Mouse (Mus musculus): ENCODE results near the gene Tmprss6. TPM values are rescaled to one million over a fixed set of nuclear protein-coding genes. Genes with fewer than 3 reads are reported as not detected.
A peak's percentile ranks its signal among the peaks of the same experiment; 100 is the strongest.

Tmprss6 gene
- polyA plus RNA-seq, 1 experiment = 0.39 TPM

DNA sequence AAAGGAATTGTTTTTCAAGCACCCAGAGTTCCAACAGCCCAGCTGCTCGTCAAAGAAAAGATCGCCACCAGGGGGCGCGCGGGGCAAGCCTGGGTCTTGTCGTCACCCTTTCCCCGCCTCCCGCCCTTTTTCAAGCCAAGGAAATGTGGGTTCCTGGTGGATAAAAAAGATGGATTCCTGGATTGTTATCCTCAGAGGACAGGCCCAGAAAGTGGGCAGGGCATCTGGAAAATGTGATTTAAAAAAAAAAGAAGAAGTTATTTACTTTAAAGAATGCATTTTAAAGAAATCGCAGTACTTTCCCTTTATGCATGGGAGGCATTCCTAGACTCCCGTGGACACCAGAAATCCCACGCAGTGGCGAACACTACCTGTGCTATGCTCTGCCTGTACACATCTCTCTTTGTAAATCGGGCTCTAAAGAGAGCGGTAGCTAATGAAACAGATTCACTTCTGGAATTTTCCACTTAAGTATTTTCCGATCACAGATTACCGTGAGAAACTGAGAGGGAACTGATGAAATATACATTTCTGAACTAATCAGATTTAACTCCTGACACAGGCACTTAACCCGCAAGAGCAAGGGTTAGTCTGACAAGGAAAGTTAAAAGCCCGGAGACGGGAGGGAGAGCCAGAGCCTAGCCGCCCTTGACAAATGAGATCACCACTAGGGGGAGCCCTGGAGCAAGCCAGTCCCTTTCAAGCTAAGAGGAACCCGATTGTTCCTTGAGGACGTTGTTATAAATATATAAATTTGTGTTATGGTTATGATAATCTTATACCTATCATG lies 20.5 kb downstream of the Tmprss6 start:
- TF ChIP-seq CTCF (IDR thresholded peaks at IDR 0.05; ENCODE audit: borderline replicate concordance, control insufficient read depth, extremely low read depth, insufficient read depth, low read length, poor library complexity) = peak; percentile 93
- TF ChIP-seq POLR2A (IDR thresholded peaks at IDR 0.05; ENCODE audit: control insufficient read depth, extremely low read depth, insufficient read depth, low read length, poor library complexity) = no peak
- DNase-seq = peak; percentile 91
- no peak overlapping the region; the same call in 1 of the 2 replicates for H3K4me3 ChIP-seq (ENCODE audit: control insufficient read depth, insufficient read depth, low read length)
- H3K36me3 ChIP-seq (ENCODE audit: control insufficient read depth, insufficient read depth, low read length) = no peaks in the 10 kb centered on the region
- H3K27me3 ChIP-seq (ENCODE audit: control insufficient read depth, insufficient read depth, low read length) = no peaks in the 10 kb centered on the region
- peak overlapping the region; percentile 51; the same call in 1 of the 2 replicates for H3K27ac ChIP-seq (ENCODE audit: control insufficient read depth, insufficient read depth, low read length)
- under 1% methylated on average over 22 of the region's 22 CpGs for WGBS
- peaks cover 18% of the 10 kb centered on the region for H3K4me1 ChIP-seq (replicated peaks; ENCODE audit: control insufficient read depth, insufficient read depth, low read length)

DNA sequence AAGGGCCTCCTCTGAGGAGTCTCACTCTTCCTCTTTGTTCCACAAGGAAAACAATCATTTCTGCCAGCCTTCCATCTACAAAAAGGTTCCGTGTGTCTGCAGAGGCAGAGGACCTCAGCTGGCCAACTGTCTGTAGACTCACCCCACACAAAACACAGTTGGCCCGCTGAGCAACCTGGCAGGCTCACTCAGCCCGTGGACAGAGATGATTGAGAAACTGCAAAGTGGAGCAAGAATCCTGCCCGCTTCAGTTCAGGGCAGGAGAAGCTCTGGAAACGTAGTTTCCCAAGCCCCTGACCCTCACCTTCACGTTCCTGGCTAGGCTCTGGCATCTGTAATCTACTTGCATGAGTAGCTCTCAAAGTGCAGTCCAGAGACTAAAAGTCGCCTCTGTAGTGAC lies 21.3 kb downstream of the Tmprss6 start:
- TF ChIP-seq CTCF (IDR thresholded peaks at IDR 0.05; ENCODE audit: borderline replicate concordance, control insufficient read depth, extremely low read depth, insufficient read depth, low read length, poor library complexity) (no peak), POLR2A (IDR thresholded peaks at IDR 0.05; ENCODE audit: control insufficient read depth, extremely low read depth, insufficient read depth, low read length, poor library complexity) (no peak)
- H3K36me3 ChIP-seq (ENCODE audit: control insufficient read depth, insufficient read depth, low read length) = no peaks in the 10 kb centered on the region
- H3K4me1 ChIP-seq (replicated peaks; ENCODE audit: control insufficient read depth, insufficient read depth, low read length) = peaks cover 18% of the 10 kb centered on the region
- H3K4me3 ChIP-seq (ENCODE audit: control insufficient read depth, insufficient read depth, low read length) = no peak overlapping the region
- H3K27ac ChIP-seq (ENCODE audit: control insufficient read depth, insufficient read depth, low read length) = no peak overlapping the region
- WGBS = 70% methylated on average over 7 of the region's 7 CpGs
- H3K27me3 ChIP-seq (ENCODE audit: control insufficient read depth, insufficient read depth, low read length) = no peaks in the 10 kb centered on the region
- no peak for DNase-seq

DNA sequence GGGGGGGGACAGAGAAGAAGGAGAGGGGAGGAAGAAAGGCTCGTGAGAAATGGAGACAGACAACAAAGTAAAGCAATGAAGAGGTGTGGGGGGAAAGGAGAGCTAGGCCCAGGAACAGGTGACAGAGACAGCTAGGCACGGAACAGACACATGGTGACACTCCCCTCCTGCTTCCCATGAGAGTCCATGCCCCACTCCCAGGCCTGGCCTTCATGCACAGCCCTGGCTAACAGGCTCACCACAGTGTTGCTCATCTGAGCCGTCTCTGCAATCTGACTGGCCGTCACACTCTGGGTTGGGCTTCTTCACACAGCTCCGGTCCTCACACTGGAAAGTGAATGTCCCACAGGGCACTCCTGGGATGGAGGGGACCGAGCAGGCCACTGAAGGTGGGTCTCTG lies 24.6 kb downstream of the Tmprss6 start:
- H3K4me3 ChIP-seq (ENCODE audit: control insufficient read depth, insufficient read depth, low read length) = no peak overlapping the region
- H3K4me1 ChIP-seq (replicated peaks; ENCODE audit: control insufficient read depth, insufficient read depth, low read length) = peaks cover 9% of the 10 kb centered on the region
- WGBS = 94% methylated on average over 6 of the region's 6 CpGs
- no peak overlapping the region for H3K27ac ChIP-seq (ENCODE audit: control insufficient read depth, insufficient read depth, low read length)
- no peaks in the 10 kb centered on the region for H3K27me3 ChIP-seq (ENCODE audit: control insufficient read depth, insufficient read depth, low read length)
- H3K36me3 ChIP-seq (ENCODE audit: control insufficient read depth, insufficient read depth, low read length) = no peaks in the 10 kb centered on the region
- no peak for TF ChIP-seq CTCF (IDR thresholded peaks at IDR 0.05; ENCODE audit: borderline replicate concordance, control insufficient read depth, extremely low read depth, insufficient read depth, low read length, poor library complexity)
- TF ChIP-seq POLR2A (IDR thresholded peaks at IDR 0.05; ENCODE audit: control insufficient read depth, extremely low read depth, insufficient read depth, low read length, poor library complexity) = no peak
- no peak for DNase-seq

DNA sequence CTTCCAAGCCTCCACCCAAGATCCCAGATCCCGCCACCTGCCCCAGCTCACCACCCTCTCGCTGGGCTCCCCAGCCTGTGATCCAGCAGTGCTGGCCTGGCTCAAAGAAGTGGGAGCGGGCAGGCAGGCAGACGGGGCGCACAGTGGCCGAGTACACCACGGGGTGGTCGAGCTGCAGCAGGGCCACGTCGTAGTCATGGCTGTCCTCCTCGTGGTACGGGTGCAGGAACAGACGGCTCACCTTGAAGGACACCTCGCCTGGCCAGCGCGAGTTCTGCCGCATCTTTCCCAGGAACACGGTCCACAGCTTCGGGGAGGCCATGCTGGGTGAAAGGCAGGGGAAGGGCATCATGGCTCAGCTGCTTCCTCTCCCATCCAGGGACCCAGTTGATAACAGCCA lies 26.2 kb downstream of the Tmprss6 start:
- Histone ChIP-seq H3K27me3 (ENCODE audit: control insufficient read depth, insufficient read depth, low read length) (no peaks in the 10 kb centered on the region), H3K36me3 (ENCODE audit: control insufficient read depth, insufficient read depth, low read length) (no peaks in the 10 kb centered on the region), H3K4me1 (replicated peaks; ENCODE audit: control insufficient read depth, insufficient read depth, low read length) (peaks cover 9% of the 10 kb centered on the region), H3K4me3 (ENCODE audit: control insufficient read depth, insufficient read depth, low read length) (no peak overlapping the region), H3K27ac (ENCODE audit: control insufficient read depth, insufficient read depth, low read length) (no peak overlapping the region)
- 94% methylated on average over 19 of the region's 19 CpGs for WGBS
- TF ChIP-seq CTCF (IDR thresholded peaks at IDR 0.05; ENCODE audit: borderline replicate concordance, control insufficient read depth, extremely low read depth, insufficient read depth, low read length, poor library complexity) (no peak), POLR2A (IDR thresholded peaks at IDR 0.05; ENCODE audit: control insufficient read depth, extremely low read depth, insufficient read depth, low read length, poor library complexity) (no peak)
- no peak for DNase-seq

DNA sequence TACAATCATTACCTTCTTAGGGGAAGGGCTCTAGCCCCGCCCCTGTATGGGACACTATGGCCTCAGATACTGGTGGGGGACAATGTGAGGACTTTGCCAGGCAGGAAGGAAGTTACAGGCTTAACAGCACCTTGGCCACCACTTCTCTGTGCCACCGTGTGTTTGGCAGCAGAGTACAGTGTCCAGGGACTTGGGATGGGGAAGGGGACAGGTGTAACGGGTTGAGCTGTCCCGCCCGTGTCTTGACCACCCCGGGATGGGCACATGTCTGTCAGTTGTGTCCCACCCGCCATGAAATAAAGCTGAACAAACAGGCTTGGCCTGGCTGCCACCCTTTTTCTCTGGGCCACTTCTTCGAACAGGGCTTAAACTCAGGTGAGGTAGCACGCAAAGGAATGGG lies 29.5 kb downstream of the Tmprss6 start:
- no peak overlapping the region for H3K27ac ChIP-seq (ENCODE audit: control insufficient read depth, insufficient read depth, low read length)
- H3K4me3 ChIP-seq (ENCODE audit: control insufficient read depth, insufficient read depth, low read length) = no peak overlapping the region
- TF ChIP-seq POLR2A (IDR thresholded peaks at IDR 0.05; ENCODE audit: control insufficient read depth, extremely low read depth, insufficient read depth, low read length, poor library complexity) (no peak), CTCF (IDR thresholded peaks at IDR 0.05; ENCODE audit: borderline replicate concordance, control insufficient read depth, extremely low read depth, insufficient read depth, low read length, poor library complexity) (no peak)
- no peak for DNase-seq
- WGBS = 83% methylated on average over 9 of the region's 9 CpGs
- H3K36me3 ChIP-seq (ENCODE audit: control insufficient read depth, insufficient read depth, low read length) = no peaks in the 10 kb centered on the region
- H3K4me1 ChIP-seq (replicated peaks; ENCODE audit: control insufficient read depth, insufficient read depth, low read length) = peaks cover 23% of the 10 kb centered on the region
- no peaks in the 10 kb centered on the region for H3K27me3 ChIP-seq (ENCODE audit: control insufficient read depth, insufficient read depth, low read length)

DNA sequence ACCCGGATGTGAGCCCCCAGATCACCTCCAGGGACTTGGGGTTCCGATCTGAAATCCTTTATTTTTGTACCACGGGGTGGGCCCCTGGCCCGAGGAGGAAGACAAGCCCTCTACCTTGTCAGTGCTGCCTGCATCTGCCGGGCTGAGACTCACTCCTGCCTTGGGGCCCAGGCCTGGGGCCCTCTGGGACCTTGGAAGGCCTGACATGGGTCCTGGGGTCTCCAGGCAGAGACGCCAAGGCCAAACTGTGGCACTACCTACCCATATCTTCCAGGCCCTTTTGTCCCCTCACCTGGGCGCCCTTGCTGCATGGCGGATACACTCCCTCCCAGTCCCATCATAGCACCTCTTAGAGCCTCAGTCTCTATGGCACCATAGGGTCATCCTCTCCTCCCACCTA lies 29.9 kb downstream of the Tmprss6 start:
- Histone ChIP-seq H3K4me3 (ENCODE audit: control insufficient read depth, insufficient read depth, low read length) (no peak overlapping the region), H3K27ac (ENCODE audit: control insufficient read depth, insufficient read depth, low read length) (no peak overlapping the region), H3K27me3 (ENCODE audit: control insufficient read depth, insufficient read depth, low read length) (no peaks in the 10 kb centered on the region), H3K36me3 (ENCODE audit: control insufficient read depth, insufficient read depth, low read length) (no peaks in the 10 kb centered on the region), H3K4me1 (replicated peaks; ENCODE audit: control insufficient read depth, insufficient read depth, low read length) (peaks cover 23% of the 10 kb centered on the region)
- no peak for DNase-seq
- 95% methylated on average over 8 of the region's 8 CpGs for WGBS
- no peak for TF ChIP-seq CTCF (IDR thresholded peaks at IDR 0.05; ENCODE audit: borderline replicate concordance, control insufficient read depth, extremely low read depth, insufficient read depth, low read length, poor library complexity)

DNA sequence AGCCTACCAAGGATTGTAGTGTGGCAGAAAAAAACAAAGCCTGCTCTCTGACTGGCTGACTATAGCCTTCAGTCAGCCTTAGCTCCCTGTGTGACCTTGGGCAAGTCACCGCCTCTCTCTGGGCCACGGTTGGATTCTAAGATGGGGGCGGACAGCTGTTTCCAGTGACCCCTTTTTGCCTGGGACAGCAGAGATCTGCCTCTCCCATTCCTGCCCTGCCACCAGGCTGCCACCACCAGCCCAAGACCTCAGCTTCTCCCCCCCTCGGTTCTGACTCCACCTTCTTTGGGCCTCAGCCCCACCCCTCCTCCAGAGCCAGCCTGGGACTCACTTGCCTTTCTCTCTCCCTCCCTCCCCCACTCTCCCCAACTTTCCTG lies 30.4 kb downstream of the Tmprss6 start:
- H3K4me1 ChIP-seq (replicated peaks; ENCODE audit: control insufficient read depth, insufficient read depth, low read length) = peaks cover 23% of the 10 kb centered on the region
- 73% methylated on average over 4 of the region's 4 CpGs for WGBS

More for the DNA sequence above, 30.4 kb downstream of the Tmprss6 start:
- Histone ChIP-seq H3K36me3 (ENCODE audit: control insufficient read depth, insufficient read depth, low read length) (no peaks in the 10 kb centered on the region), H3K27ac (ENCODE audit: control insufficient read depth, insufficient read depth, low read length) (no peak overlapping the region), H3K4me3 (ENCODE audit: control insufficient read depth, insufficient read depth, low read length) (no peak overlapping the region), H3K27me3 (ENCODE audit: control insufficient read depth, insufficient read depth, low read length) (no peaks in the 10 kb centered on the region)
- no peak for DNase-seq
- no peak for TF ChIP-seq POLR2A (IDR thresholded peaks at IDR 0.05; ENCODE audit: control insufficient read depth, extremely low read depth, insufficient read depth, low read length, poor library complexity)
- TF ChIP-seq CTCF (IDR thresholded peaks at IDR 0.05; ENCODE audit: borderline replicate concordance, control insufficient read depth, extremely low read depth, insufficient read depth, low read length, poor library complexity) = no peak
